Mouse (Mus musculus) stomach, postnatal 0 days (tissue): ENCODE results near the gene Ndufv3.

Source experiments
- CTCF ChIP-seq: IDR thresholded peaks from 2 replicates; pipeline ENCODE4 v1.5.1; 2016; ENCODE audit warnings: antibody characterized with exemption, low read depth, mild to moderate bottlenecking, moderate library complexity
- EP300 ChIP-seq: optimal IDR thresholded peaks from 2 replicates; pipeline ENCODE3; 2016; ENCODE audit warnings: antibody characterized with exemption

DNA sequence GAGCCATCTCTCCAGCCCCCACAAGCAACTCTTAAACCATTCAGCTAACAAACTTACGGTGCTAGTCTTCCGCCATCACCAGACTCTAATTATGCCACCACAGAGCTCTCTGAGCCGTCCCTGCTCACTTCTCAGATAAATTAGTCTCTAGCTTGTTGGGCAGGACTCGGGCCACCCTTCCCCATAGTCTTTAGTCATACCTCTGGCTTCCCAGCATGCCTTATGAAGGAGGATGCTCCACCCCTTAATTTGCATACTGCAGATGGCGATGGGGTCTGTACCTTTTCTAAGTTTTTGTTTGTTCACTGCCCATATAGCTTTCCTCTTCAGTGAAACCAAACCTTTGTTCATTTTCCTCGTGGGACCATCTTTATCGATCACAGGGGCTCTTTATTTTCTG lies 41.3 kb upstream of the Ndufv3 start:
- TF ChIP-seq CTCF, result no peak
- TF ChIP-seq EP300, result no peak
